Mouse (Mus musculus): Measurements from ENCODE around the gene Akr1cl.
"Not testable (repeated sequence)": the region's sequence is repeated elsewhere in the genome, so short reads cannot be mapped to it uniquely, and the experiment has no call there.

DNA sequence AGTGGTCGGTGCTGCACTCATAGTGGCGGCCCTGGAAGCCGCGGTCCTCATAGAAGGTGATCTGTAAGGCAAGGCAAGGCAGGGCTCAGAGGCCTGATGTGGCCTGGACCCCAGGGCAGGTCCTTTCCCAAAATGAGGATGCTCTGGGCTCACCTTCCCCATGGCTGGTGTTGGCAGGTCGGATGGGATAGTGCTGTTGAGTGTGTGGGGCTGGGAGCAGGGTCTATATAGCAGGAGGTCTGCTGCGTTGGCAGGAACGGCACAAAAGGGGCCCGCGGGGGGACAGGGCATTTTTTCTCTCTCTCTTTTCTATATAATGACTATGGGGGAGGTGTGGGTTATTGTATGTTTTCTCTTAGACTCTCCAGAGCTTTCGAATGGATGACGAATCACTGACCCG lies 18.4 kb upstream of the Akr1cl start, which contains the start of gene Cryge:
- TF ChIP-seq CTCF, EP300 (IDR thresholded peaks at IDR 0.05; ENCODE audit: low read depth): not testable (repeated sequence)
